Mouse (Mus musculus) left cerebral cortex, postnatal 14 days (tissue): Measurements from ENCODE around the gene Rnf43. TPM values are rescaled to one million over a fixed set of nuclear protein-coding genes. Genes with fewer than 3 reads are reported as not detected.

Source experiments
- DNase-seq, 2 experiments: peaks; one replicate each; pipeline ENCODE4 v3.0.0; 2021 to 2022; ENCODE audit warnings: low spot score in 2 of 2, mixed read lengths in 1 of 2
- intact Hi-C: fragments of 180-260 bp; cut with DNase I; formaldehyde crosslinking; loops from one replicate; pipeline ENCODE4 v1.15.1; 2025
- total RNA-seq, 2 experiments: library from RNA; stranded (reverse); gene quantifications; 2 replicates each; pipeline ENCODE4 v1.2.3; 2021

Rnf43 gene
- total RNA-seq, 2 experiments from 2014 or later: 2.6 to 4.1 TPM

GRCm38 (mm10) chr11:87701877-87702620, 39.5 kb downstream of the Rnf43 start:
- DNase-seq: no peak
- intact Hi-C loops: no loop called here

- intact Hi-C loops: no loop called here
- no peak for DNase-seq
These were observed 41.1 kb downstream of the Rnf43 start for GRCm38 (mm10) chr11:87703654-87704053.

GRCm38 (mm10) chr11:87704289-87704688, 41.8 kb downstream of the Rnf43 start:
- DNase-seq: no peak
- intact Hi-C loops: no loop called here

GRCm38 (mm10) chr11:87707570-87707969, 45.0 kb downstream of the Rnf43 start:
- intact Hi-C loops: no loop called here
- no peak for DNase-seq

- intact Hi-C loops: no loop called here
- no peak for DNase-seq
These were observed 46.5 kb downstream of the Rnf43 start for GRCm38 (mm10) chr11:87708979-87709378.

GRCm38 (mm10) chr11:87709513-87710261, 47.2 kb downstream of the Rnf43 start:
- intact Hi-C loops: no loop called here
- no peak for DNase-seq

GRCm38 (mm10) chr11:87710262-87710615, 47.7 kb downstream of the Rnf43 start:
- intact Hi-C loops: no loop called here
- no peak for DNase-seq

- no peak for DNase-seq
- intact Hi-C loops: no loop called here
These were observed 49.7 kb downstream of the Rnf43 start for GRCm38 (mm10) chr11:87712188-87712587.

GRCm38 (mm10) chr11:87715999-87716398, 53.5 kb downstream of the Rnf43 start:
- intact Hi-C loops: no loop called here
- DNase-seq: no peak

- no peak for DNase-seq
- intact Hi-C loops: no loop called here
These were observed 57.0 kb downstream of the Rnf43 start for GRCm38 (mm10) chr11:87719526-87719925.

- intact Hi-C loops: no loop called here
- DNase-seq: no peak
These were observed 57.8 kb downstream of the Rnf43 start for GRCm38 (mm10) chr11:87720324-87720723.

- no peak for DNase-seq
- intact Hi-C loops: no loop called here
These were observed 58.3 kb downstream of the Rnf43 start for GRCm38 (mm10) chr11:87720839-87721238.

GRCm38 (mm10) chr11:87722168-87722567, 59.6 kb downstream of the Rnf43 start:
- intact Hi-C loops: no loop called here
- no peak for DNase-seq

- intact Hi-C loops: no loop called here
- no peak for DNase-seq
These were observed 60.4 kb downstream of the Rnf43 start for GRCm38 (mm10) chr11:87722891-87723290.

- intact Hi-C loops: no loop called here
- no peak for DNase-seq
These were observed 63.0 kb downstream of the Rnf43 start for GRCm38 (mm10) chr11:87725515-87725914.

GRCm38 (mm10) chr11:87725964-87726562, 63.5 kb downstream of the Rnf43 start:
- intact Hi-C loops: no loop called here
- DNase-seq: no peak

GRCm38 (mm10) chr11:87727021-87727420, 64.5 kb downstream of the Rnf43 start:
- intact Hi-C loops: no loop called here

GRCm38 (mm10) chr11:87727471-87727870, 64.9 kb downstream of the Rnf43 start:
- intact Hi-C loops: no loop called here
- no peak for DNase-seq

More at GRCm38 (mm10) chr11:87727021-87727420, 64.5 kb downstream of the Rnf43 start:
- no peak for DNase-seq

- no peak for DNase-seq
- intact Hi-C loops: no loop called here
These were observed 66.5 kb downstream of the Rnf43 start for GRCm38 (mm10) chr11:87728850-87729592.
